Mouse (Mus musculus) cortical plate, adult 2 months (tissue): Measurements from ENCODE around the gene Kcnn4.

Source experiments
- CTCF ChIP-seq: fragments of 200-500 bp; IDR thresholded peaks from 2 replicates; pipeline ENCODE4 v1.5.1; 2011; ENCODE audit warnings: mild to moderate bottlenecking, control low read depth, low read length; ENCODE audit not compliant: insufficient read depth; ENCODE audit errors: extremely low read depth
- POLR2A ChIP-seq: fragments of 200-500 bp; IDR thresholded peaks from 2 replicates; pipeline ENCODE4 v1.6.1; 2011; ENCODE audit warnings: mild to moderate bottlenecking, low read length, control low read depth; ENCODE audit not compliant: insufficient read depth; ENCODE audit errors: extremely low read depth

GRCm38 (mm10) chr7:24326273-24327135, 43.6 kb upstream of the Kcnn4 start:
- no peak for TF ChIP-seq CTCF
- TF ChIP-seq POLR2A, result no peak
